Mouse (Mus musculus): ENCODE data around the gene Cd79b. TPM values are rescaled to one million over a fixed set of nuclear protein-coding genes. Genes with fewer than 3 reads are reported as not detected.

Gene Cd79b
- polyA plus RNA-seq, 1 experiment: 270 TPM

- TF ChIP-seq POLR2A (IDR thresholded peaks at IDR 0.05; ENCODE audit: borderline replicate concordance, control insufficient read depth, low read depth, low read length): no peak
- no peak for TF ChIP-seq CTCF (IDR thresholded peaks at IDR 0.05; ENCODE audit: control insufficient read depth, insufficient read depth, low read length)
These were observed 12.8 kb downstream of the Cd79b start, which contains the start of gene Gh for GRCm38 (mm10) chr11:106301765-106302164. Gene Gh, minus strand, starts transcription at chr11:106301865.

GRCm38 (mm10) chr11:106291861-106292260 lies 22.7 kb downstream of the Cd79b start:
- H3K4me1 ChIP-seq (ENCODE audit: control insufficient read depth, insufficient read depth, low read length): no peaks in the 10 kb centered on the region
- 70% methylated on average over 2 of the region's 2 CpGs for WGBS
- no peak overlapping the region for H3K4me3 ChIP-seq (replicated peaks; ENCODE audit: control insufficient read depth, low read depth, low read length)
- no peak overlapping the region for H3K27ac ChIP-seq (ENCODE audit: control insufficient read depth, insufficient read depth, low read depth, low read length, poor library complexity)
- TF ChIP-seq POLR2A (IDR thresholded peaks at IDR 0.05; ENCODE audit: borderline replicate concordance, control insufficient read depth, low read depth, low read length) (no peak), CTCF (IDR thresholded peaks at IDR 0.05; ENCODE audit: control insufficient read depth, insufficient read depth, low read length) (no peak)

More at GRCm38 (mm10) chr11:106301765-106302164, 12.8 kb downstream of the Cd79b start, which contains the start of gene Gh:
- Histone ChIP-seq H3K27ac (ENCODE audit: control insufficient read depth, insufficient read depth, low read depth, low read length, poor library complexity) (no peak within 1 kb of the TSS), H3K4me3 (replicated peaks; ENCODE audit: control insufficient read depth, low read depth, low read length) (no peak within 1 kb of the TSS), H3K4me1 (ENCODE audit: control insufficient read depth, insufficient read depth, low read length) (no peaks in the 10 kb centered on the region; the same call in 1 of the 2 replicates)
- WGBS: 76% methylated on average over 9 of the region's 9 CpGs

GRCm38 (mm10) chr11:106290376-106290775 lies 24.2 kb downstream of the Cd79b start:
- no peaks in the 10 kb centered on the region for H3K4me1 ChIP-seq (ENCODE audit: control insufficient read depth, insufficient read depth, low read length)
- H3K4me3 ChIP-seq (replicated peaks; ENCODE audit: control insufficient read depth, low read depth, low read length): no peak overlapping the region
- no peak for TF ChIP-seq POLR2A (IDR thresholded peaks at IDR 0.05; ENCODE audit: borderline replicate concordance, control insufficient read depth, low read depth, low read length)
- WGBS: 88% methylated on average over 5 of the region's 5 CpGs
- no peak overlapping the region for H3K27ac ChIP-seq (ENCODE audit: control insufficient read depth, insufficient read depth, low read depth, low read length, poor library complexity)

GRCm38 (mm10) chr11:106289369-106289768 lies 25.2 kb downstream of the Cd79b start:
- Histone ChIP-seq H3K4me1 (ENCODE audit: control insufficient read depth, insufficient read depth, low read length) (no peaks in the 10 kb centered on the region), H3K27ac (ENCODE audit: control insufficient read depth, insufficient read depth, low read depth, low read length, poor library complexity) (no peak overlapping the region), H3K4me3 (replicated peaks; ENCODE audit: control insufficient read depth, low read depth, low read length) (no peak overlapping the region)
- WGBS: 65% methylated on average over 8 of the region's 8 CpGs
- TF ChIP-seq POLR2A (IDR thresholded peaks at IDR 0.05; ENCODE audit: borderline replicate concordance, control insufficient read depth, low read depth, low read length): no peak
- peak; percentile 34; the same call in 1 of the 2 replicates for TF ChIP-seq CTCF (IDR thresholded peaks at IDR 0.05; ENCODE audit: control insufficient read depth, insufficient read depth, low read length)

GRCm38 (mm10) chr11:106286987-106287386 lies 27.6 kb downstream of the Cd79b start:
- H3K27ac ChIP-seq (ENCODE audit: control insufficient read depth, insufficient read depth, low read depth, low read length, poor library complexity): no peak overlapping the region
- no peak overlapping the region for H3K4me3 ChIP-seq (replicated peaks; ENCODE audit: control insufficient read depth, low read depth, low read length)
- 86% methylated on average over 11 of the region's 11 CpGs for WGBS
- no peaks in the 10 kb centered on the region for H3K4me1 ChIP-seq (ENCODE audit: control insufficient read depth, insufficient read depth, low read length)
- no peak for TF ChIP-seq POLR2A (IDR thresholded peaks at IDR 0.05; ENCODE audit: borderline replicate concordance, control insufficient read depth, low read depth, low read length)

GRCm38 (mm10) chr11:106286206-106286605 lies 28.4 kb downstream of the Cd79b start:
- 84% methylated on average over 7 of the region's 7 CpGs for WGBS
- TF ChIP-seq CTCF (IDR thresholded peaks at IDR 0.05; ENCODE audit: control insufficient read depth, insufficient read depth, low read length) (no peak), POLR2A (IDR thresholded peaks at IDR 0.05; ENCODE audit: borderline replicate concordance, control insufficient read depth, low read depth, low read length) (no peak)
- H3K4me3 ChIP-seq (replicated peaks; ENCODE audit: control insufficient read depth, low read depth, low read length): no peak overlapping the region
- no peaks in the 10 kb centered on the region for H3K4me1 ChIP-seq (ENCODE audit: control insufficient read depth, insufficient read depth, low read length)
- no peak overlapping the region for H3K27ac ChIP-seq (ENCODE audit: control insufficient read depth, insufficient read depth, low read depth, low read length, poor library complexity)

- WGBS: 76% methylated on average over 8 of the region's 8 CpGs
- Histone ChIP-seq H3K4me1 (ENCODE audit: control insufficient read depth, insufficient read depth, low read length) (no peaks in the 10 kb centered on the region), H3K27ac (ENCODE audit: control insufficient read depth, insufficient read depth, low read depth, low read length, poor library complexity) (no peak overlapping the region), H3K4me3 (replicated peaks; ENCODE audit: control insufficient read depth, low read depth, low read length) (no peak overlapping the region)
- no peak for TF ChIP-seq CTCF (IDR thresholded peaks at IDR 0.05; ENCODE audit: control insufficient read depth, insufficient read depth, low read length)
- no peak for TF ChIP-seq POLR2A (IDR thresholded peaks at IDR 0.05; ENCODE audit: borderline replicate concordance, control insufficient read depth, low read depth, low read length)
These were observed 30.4 kb downstream of the Cd79b start for GRCm38 (mm10) chr11:106284126-106284525.

GRCm38 (mm10) chr11:106283371-106283770 lies 31.2 kb downstream of the Cd79b start:
- no peak for TF ChIP-seq POLR2A (IDR thresholded peaks at IDR 0.05; ENCODE audit: borderline replicate concordance, control insufficient read depth, low read depth, low read length)
- TF ChIP-seq CTCF (IDR thresholded peaks at IDR 0.05; ENCODE audit: control insufficient read depth, insufficient read depth, low read length): no peak
- no peak overlapping the region for H3K4me3 ChIP-seq (replicated peaks; ENCODE audit: control insufficient read depth, low read depth, low read length)
- H3K27ac ChIP-seq (ENCODE audit: control insufficient read depth, insufficient read depth, low read depth, low read length, poor library complexity): no peak overlapping the region
- no peaks in the 10 kb centered on the region; the same call in 1 of the 2 replicates for H3K4me1 ChIP-seq (ENCODE audit: control insufficient read depth, insufficient read depth, low read length)
- 77% methylated on average over 4 of the region's 4 CpGs for WGBS

GRCm38 (mm10) chr11:106282452-106282851 lies 32.1 kb downstream of the Cd79b start:
- Histone ChIP-seq H3K27ac (ENCODE audit: control insufficient read depth, insufficient read depth, low read depth, low read length, poor library complexity) (no peak overlapping the region), H3K4me3 (replicated peaks; ENCODE audit: control insufficient read depth, low read depth, low read length) (no peak overlapping the region), H3K4me1 (ENCODE audit: control insufficient read depth, insufficient read depth, low read length) (no peaks in the 10 kb centered on the region; the same call in 1 of the 2 replicates)
- WGBS: 77% methylated on average over 6 of the region's 6 CpGs
- TF ChIP-seq CTCF (IDR thresholded peaks at IDR 0.05; ENCODE audit: control insufficient read depth, insufficient read depth, low read length): no peak
- TF ChIP-seq POLR2A (IDR thresholded peaks at IDR 0.05; ENCODE audit: borderline replicate concordance, control insufficient read depth, low read depth, low read length): no peak
